Mouse (Mus musculus): ENCODE data around the gene D11Wsu47e. TPM values are rescaled to one million over a fixed set of nuclear protein-coding genes. Genes with fewer than 3 reads are reported as not detected.

Gene D11Wsu47e
- polyA plus RNA-seq, 1 experiment from 2014 or later, result 28.0 TPM

DNA sequence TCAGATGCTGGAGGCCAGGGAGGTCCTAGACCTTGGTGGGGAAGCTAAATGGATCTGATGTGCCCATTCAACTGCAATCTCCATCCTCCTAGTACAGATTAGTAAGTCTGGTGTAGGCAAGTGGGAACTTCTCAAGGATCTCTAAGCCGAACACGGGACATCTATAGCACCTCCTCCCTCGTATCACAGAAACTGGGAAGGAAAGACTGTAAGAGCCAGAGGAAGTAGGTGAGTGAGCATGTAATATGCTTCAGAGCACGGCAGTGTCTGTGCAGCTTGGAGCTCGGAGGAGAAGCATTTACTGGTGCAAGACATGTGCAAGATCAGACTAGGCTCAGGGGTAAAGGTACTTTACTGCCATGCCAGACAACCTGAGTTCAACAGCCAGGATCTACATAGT, 15.4 kb upstream of the D11Wsu47e start:
- 94% methylated on average over 5 of the region's 5 CpGs for WGBS
- H3K4me1 ChIP-seq, result peaks cover 3% of the 10 kb centered on the region; the same call in 1 of the 2 replicates
- no peak overlapping the region for H3K27ac ChIP-seq (replicated peaks)
- no peak for DNase-seq (ENCODE audit: low spot score)
- no peaks in the 10 kb centered on the region for H3K27me3 ChIP-seq (replicated peaks; ENCODE audit: low read depth, poor library complexity, severe bottlenecking)
- H3K36me3 ChIP-seq (replicated peaks), result peaks cover 88% of the 10 kb centered on the region
- H3K4me3 ChIP-seq, result no peak overlapping the region
- no peaks in the 10 kb centered on the region for H3K9me3 ChIP-seq

GRCm38 (mm10) chr11:113669711-113670110, 14.5 kb upstream of the D11Wsu47e start:
- Histone ChIP-seq H3K4me1 (peaks cover 3% of the 10 kb centered on the region; the same call in 1 of the 2 replicates), H3K36me3 (replicated peaks) (peaks cover 88% of the 10 kb centered on the region), H3K27me3 (replicated peaks; ENCODE audit: low read depth, poor library complexity, severe bottlenecking) (no peaks in the 10 kb centered on the region), H3K4me3 (no peak overlapping the region), H3K9me3 (no peaks in the 10 kb centered on the region), H3K27ac (replicated peaks) (no peak overlapping the region)
- no peak for DNase-seq (ENCODE audit: low spot score)
- 85% methylated on average over 4 of the region's 4 CpGs for WGBS

- WGBS, result 95% methylated on average over 4 of the region's 4 CpGs
- Histone ChIP-seq H3K9me3 (no peaks in the 10 kb centered on the region), H3K36me3 (replicated peaks) (peaks cover 92% of the 10 kb centered on the region), H3K4me3 (no peak overlapping the region), H3K27ac (replicated peaks) (no peak overlapping the region), H3K27me3 (replicated peaks; ENCODE audit: low read depth, poor library complexity, severe bottlenecking) (no peaks in the 10 kb centered on the region), H3K4me1 (peaks cover 4% of the 10 kb centered on the region)
- no peak for DNase-seq (ENCODE audit: low spot score)
These were observed 10.6 kb upstream of the D11Wsu47e start for GRCm38 (mm10) chr11:113673614-113674013.

DNA sequence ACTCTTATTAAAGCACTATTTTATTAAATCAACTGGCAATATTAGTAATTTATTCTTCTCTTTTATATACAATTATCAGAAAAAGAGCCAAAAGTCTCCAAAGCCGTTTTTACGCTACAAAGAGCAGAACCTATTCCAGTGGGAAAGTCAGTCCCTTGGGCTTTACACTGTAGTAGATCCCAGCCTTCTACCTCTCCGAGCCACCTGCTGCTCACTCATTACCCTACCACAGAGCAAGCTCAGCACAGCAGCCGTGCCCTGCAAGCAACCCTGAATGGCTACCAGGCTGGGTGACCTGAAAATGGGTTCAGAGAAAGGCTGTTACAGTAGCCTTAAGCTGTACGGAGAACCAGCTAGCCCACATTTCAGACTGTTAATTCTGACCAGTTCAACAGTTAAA, 9.6 kb upstream of the D11Wsu47e start:
- Histone ChIP-seq H3K36me3 (replicated peaks) (peaks cover 82% of the 10 kb centered on the region), H3K4me3 (no peak overlapping the region), H3K27me3 (replicated peaks; ENCODE audit: low read depth, poor library complexity, severe bottlenecking) (no peaks in the 10 kb centered on the region), H3K4me1 (peaks cover 7% of the 10 kb centered on the region), H3K27ac (replicated peaks) (no peak overlapping the region), H3K9me3 (no peaks in the 10 kb centered on the region)
- WGBS, result 92% methylated on average over 5 of the region's 5 CpGs
- no peak for DNase-seq (ENCODE audit: low spot score)

DNA sequence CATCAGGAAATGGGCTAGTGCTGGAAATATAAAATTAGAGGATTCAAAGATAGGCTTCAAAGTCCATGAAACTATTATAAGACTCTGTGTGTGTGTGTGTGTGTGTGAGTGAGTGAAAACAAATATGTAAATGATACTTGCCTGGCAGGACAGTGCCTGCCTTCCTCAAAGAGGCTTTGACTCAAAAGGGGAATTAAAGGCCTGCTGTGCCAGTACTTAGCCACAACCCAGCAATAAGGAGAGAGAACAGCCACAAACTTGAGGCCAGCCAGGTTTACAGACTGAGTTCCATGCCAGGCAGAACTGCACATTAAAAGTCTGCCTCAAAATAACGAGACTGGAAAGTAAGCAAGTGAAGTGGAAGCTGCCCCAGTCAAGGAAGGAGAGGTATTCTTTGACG, 7.4 kb upstream of the D11Wsu47e start:
- H3K27ac ChIP-seq (replicated peaks), result no peak overlapping the region
- WGBS, result 91% methylated on average over 2 of the region's 2 CpGs
- H3K36me3 ChIP-seq (replicated peaks), result peaks cover 62% of the 10 kb centered on the region
- H3K4me3 ChIP-seq, result no peak overlapping the region
- no peaks in the 10 kb centered on the region for H3K9me3 ChIP-seq
- peaks cover 16% of the 10 kb centered on the region for H3K4me1 ChIP-seq
- H3K27me3 ChIP-seq (replicated peaks; ENCODE audit: low read depth, poor library complexity, severe bottlenecking), result no peaks in the 10 kb centered on the region
- DNase-seq (ENCODE audit: low spot score), result no peak

- Histone ChIP-seq H3K27me3 (replicated peaks; ENCODE audit: low read depth, poor library complexity, severe bottlenecking) (no peaks in the 10 kb centered on the region), H3K27ac (replicated peaks) (no peak overlapping the region), H3K9me3 (no peaks in the 10 kb centered on the region), H3K36me3 (replicated peaks) (peaks cover 57% of the 10 kb centered on the region), H3K4me3 (no peak overlapping the region), H3K4me1 (peaks cover 20% of the 10 kb centered on the region)
- no peak for DNase-seq (ENCODE audit: low spot score)
- 90% methylated on average over 2 of the region's 2 CpGs for WGBS
These were observed 6.8 kb upstream of the D11Wsu47e start for GRCm38 (mm10) chr11:113677378-113677777.

GRCm38 (mm10) chr11:113678373-113678772, 5.8 kb upstream of the D11Wsu47e start:
- peaks cover 47% of the 10 kb centered on the region for H3K36me3 ChIP-seq (replicated peaks)
- no peaks in the 10 kb centered on the region for H3K27me3 ChIP-seq (replicated peaks; ENCODE audit: low read depth, poor library complexity, severe bottlenecking)
- no peak overlapping the region for H3K27ac ChIP-seq (replicated peaks)
- no peak for DNase-seq (ENCODE audit: low spot score)
- H3K4me3 ChIP-seq, result no peak overlapping the region
- 91% methylated on average over 8 of the region's 8 CpGs for WGBS
- no peaks in the 10 kb centered on the region for H3K9me3 ChIP-seq
- H3K4me1 ChIP-seq, result peaks cover 24% of the 10 kb centered on the region

DNA sequence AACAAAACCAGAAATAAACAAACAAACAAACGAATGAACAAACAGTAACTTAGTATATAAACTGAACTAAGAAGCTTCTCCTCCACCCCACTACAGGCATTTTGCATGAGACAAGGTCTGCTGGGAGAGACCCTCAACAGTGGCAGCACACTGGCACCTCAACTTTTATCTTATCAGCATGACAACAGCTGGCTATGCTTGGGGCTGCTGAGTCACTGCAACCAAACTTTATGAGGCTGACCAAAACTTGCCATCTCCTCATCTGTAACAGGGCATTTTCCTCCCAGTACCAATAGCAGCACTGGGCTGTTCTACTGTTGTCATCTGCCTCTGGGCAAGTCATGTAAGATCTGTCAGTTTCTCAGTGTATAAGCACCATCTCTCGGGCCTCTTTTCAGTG, 3.3 kb upstream of the D11Wsu47e start:
- no peaks in the 10 kb centered on the region for H3K27me3 ChIP-seq (replicated peaks; ENCODE audit: low read depth, poor library complexity, severe bottlenecking)
- 77% methylated on average over 2 of the region's 2 CpGs for WGBS
- peaks cover 21% of the 10 kb centered on the region for H3K36me3 ChIP-seq (replicated peaks)
- no peaks in the 10 kb centered on the region for H3K9me3 ChIP-seq
- H3K4me1 ChIP-seq, result peaks cover 38% of the 10 kb centered on the region
- DNase-seq (ENCODE audit: low spot score), result no peak
- H3K27ac ChIP-seq (replicated peaks), result no peak overlapping the region
- no peak overlapping the region for H3K4me3 ChIP-seq

DNA sequence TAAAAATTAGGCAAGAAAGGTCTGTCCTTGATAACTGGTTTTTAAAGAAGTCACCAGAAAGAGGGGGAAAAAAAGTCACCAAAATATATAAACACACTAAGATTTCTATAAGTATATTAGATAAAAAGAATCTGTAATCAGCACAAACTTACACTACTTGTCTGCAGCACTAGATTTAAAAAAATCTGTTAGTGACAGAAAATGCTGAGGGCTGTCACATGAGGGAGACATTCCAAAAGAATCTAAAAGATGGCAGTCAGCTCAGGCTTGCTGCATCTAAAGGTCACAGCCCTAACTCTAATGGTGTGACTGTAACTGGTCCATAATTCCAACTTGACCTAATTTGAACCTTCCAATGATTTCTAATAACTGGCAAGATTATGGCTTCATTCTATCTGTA, 2.2 kb upstream of the D11Wsu47e start:
- DNase-seq (ENCODE audit: low spot score), result no peak
- H3K27me3 ChIP-seq (replicated peaks; ENCODE audit: low read depth, poor library complexity, severe bottlenecking), result no peaks in the 10 kb centered on the region
- H3K9me3 ChIP-seq, result no peaks in the 10 kb centered on the region
- peak overlapping the region; percentile 86; the same call in 1 of the 2 replicates for H3K4me3 ChIP-seq
- H3K27ac ChIP-seq (replicated peaks), result no peak overlapping the region
- H3K4me1 ChIP-seq, result peaks cover 45% of the 10 kb centered on the region
- H3K36me3 ChIP-seq (replicated peaks), result peaks cover 11% of the 10 kb centered on the region

- 3% methylated on average over 38 of the region's 38 CpGs for WGBS
- peak overlapping the region; percentile 93 for H3K27ac ChIP-seq (replicated peaks)
- peak overlapping the region; percentile 86 for H3K4me3 ChIP-seq
- no peaks in the 10 kb centered on the region for H3K27me3 ChIP-seq (replicated peaks; ENCODE audit: low read depth, poor library complexity, severe bottlenecking)
- H3K9me3 ChIP-seq, result no peaks in the 10 kb centered on the region
- H3K36me3 ChIP-seq (replicated peaks), result peaks cover 10% of the 10 kb centered on the region
- peaks cover 46% of the 10 kb centered on the region for H3K4me1 ChIP-seq
- DNase-seq (ENCODE audit: low spot score), result peak; percentile 79
These were observed 1.1 kb upstream of the D11Wsu47e start for GRCm38 (mm10) chr11:113682897-113683626.

- WGBS, result 0% methylated on average over 38 of the region's 38 CpGs
- Histone ChIP-seq H3K27me3 (replicated peaks; ENCODE audit: low read depth, poor library complexity, severe bottlenecking) (no peaks in the 10 kb centered on the region), H3K9me3 (no peaks in the 10 kb centered on the region), H3K4me3 (peak overlapping the region; percentile 86), H3K4me1 (peaks cover 42% of the 10 kb centered on the region), H3K27ac (replicated peaks) (peak overlapping the region; percentile 93), H3K36me3 (replicated peaks) (peaks cover 12% of the 10 kb centered on the region)
- no peak for DNase-seq (ENCODE audit: low spot score)
These were observed 620 bp upstream of the D11Wsu47e start for GRCm38 (mm10) chr11:113683627-113683956.

GRCm38 (mm10) chr11:113684707-113685426, 655 bp downstream of the D11Wsu47e start:
- Histone ChIP-seq H3K9me3 (no peaks in the 10 kb centered on the region), H3K4me1 (peaks cover 39% of the 10 kb centered on the region), H3K36me3 (replicated peaks) (peaks cover 24% of the 10 kb centered on the region), H3K27ac (replicated peaks) (peak overlapping the region; percentile 93), H3K4me3 (peak overlapping the region; percentile 86), H3K27me3 (replicated peaks; ENCODE audit: low read depth, poor library complexity, severe bottlenecking) (no peaks in the 10 kb centered on the region)
- DNase-seq (ENCODE audit: low spot score), result no peak
- WGBS, result 43% methylated on average over 25 of the region's 25 CpGs

GRCm38 (mm10) chr11:113687031-113687430, 2.8 kb downstream of the D11Wsu47e start:
- no peak for DNase-seq (ENCODE audit: low spot score)
- Histone ChIP-seq H3K27ac (replicated peaks) (no peak overlapping the region), H3K27me3 (replicated peaks; ENCODE audit: low read depth, poor library complexity, severe bottlenecking) (no peaks in the 10 kb centered on the region), H3K4me1 (peaks cover 29% of the 10 kb centered on the region), H3K9me3 (no peaks in the 10 kb centered on the region), H3K4me3 (peak overlapping the region; percentile 21; the same call in 1 of the 2 replicates), H3K36me3 (replicated peaks) (peaks cover 46% of the 10 kb centered on the region)
- 65% methylated on average over 2 of the region's 2 CpGs for WGBS
